Mouse (Mus musculus) c-Kit-positive CD71-negative TER-119-negative erythroid progenitor cells, embryonic 14.5 days (primary cell): ENCODE measurements at regions not wholly inside any gene's neighbourhood (a gene's known extent, or its start where the extent isn't known, plus 50 kb on each side); places are given as distances from the start of the nearest gene placed in this dataset.
A peak's percentile ranks its signal among the peaks of the same experiment; 100 is the strongest.

Experiments
- DNase-seq: peaks from one replicate; pipeline ENCODE4 v3.0.0-alpha.2; 2013; ENCODE audit warnings: low read depth

DNA sequence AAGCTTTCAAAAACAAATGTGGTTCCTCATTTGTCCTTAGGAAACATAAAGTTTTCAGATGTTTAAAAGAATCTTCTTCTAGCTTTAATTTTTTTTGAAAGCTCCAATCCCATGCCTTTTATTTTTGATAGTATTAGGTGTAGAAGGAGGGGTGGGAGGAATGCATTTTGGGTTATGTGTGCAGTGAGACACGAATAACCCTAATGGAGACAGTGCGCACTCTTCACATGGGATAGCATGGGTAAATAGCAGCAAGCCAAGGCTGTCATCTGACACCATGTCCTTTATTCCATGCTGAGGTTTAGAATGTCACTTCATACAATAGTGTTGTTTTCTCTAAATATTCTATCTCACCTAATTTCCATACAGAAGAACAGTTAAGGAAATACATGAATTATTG, 60.7 kb upstream of the Ifne start:
- DNase-seq, result no peak

DNA sequence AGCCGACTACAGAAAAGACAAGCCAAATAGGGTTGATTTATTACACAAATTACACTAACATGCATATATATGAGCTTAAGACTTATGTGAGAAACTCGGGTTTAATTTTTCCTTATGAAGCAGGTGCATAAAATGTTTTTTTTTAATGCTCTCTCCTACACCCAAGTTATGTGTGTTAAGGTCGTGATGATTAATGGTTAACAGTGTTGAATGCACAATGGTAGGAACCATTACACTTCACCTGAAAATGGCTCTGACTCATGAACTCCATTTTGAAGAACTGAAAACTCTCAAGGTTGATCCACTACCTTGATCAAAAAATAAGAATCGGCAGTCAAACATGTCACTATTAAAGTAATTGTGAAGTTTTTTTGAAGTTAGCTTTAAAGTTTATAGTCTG, 59.4 kb upstream of the Ifne start:
- no peak for DNase-seq

DNA sequence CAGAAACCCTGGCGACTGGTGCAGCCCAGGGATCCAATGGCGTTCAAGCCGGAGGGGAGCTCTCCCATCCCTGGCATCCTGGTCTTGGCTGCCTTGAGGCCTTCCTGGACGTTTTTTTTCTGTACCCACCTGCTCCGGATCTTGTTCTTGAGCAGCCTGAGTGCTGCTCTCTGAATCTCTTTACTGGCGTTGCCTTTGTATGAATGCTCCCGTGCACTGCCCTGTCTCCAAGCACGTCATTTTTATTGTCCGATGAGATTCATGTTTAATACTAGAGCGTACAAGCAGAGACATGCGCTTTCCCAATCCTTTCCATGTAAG, 58.7 kb upstream of the Ifne start:
- no peak for DNase-seq

DNA sequence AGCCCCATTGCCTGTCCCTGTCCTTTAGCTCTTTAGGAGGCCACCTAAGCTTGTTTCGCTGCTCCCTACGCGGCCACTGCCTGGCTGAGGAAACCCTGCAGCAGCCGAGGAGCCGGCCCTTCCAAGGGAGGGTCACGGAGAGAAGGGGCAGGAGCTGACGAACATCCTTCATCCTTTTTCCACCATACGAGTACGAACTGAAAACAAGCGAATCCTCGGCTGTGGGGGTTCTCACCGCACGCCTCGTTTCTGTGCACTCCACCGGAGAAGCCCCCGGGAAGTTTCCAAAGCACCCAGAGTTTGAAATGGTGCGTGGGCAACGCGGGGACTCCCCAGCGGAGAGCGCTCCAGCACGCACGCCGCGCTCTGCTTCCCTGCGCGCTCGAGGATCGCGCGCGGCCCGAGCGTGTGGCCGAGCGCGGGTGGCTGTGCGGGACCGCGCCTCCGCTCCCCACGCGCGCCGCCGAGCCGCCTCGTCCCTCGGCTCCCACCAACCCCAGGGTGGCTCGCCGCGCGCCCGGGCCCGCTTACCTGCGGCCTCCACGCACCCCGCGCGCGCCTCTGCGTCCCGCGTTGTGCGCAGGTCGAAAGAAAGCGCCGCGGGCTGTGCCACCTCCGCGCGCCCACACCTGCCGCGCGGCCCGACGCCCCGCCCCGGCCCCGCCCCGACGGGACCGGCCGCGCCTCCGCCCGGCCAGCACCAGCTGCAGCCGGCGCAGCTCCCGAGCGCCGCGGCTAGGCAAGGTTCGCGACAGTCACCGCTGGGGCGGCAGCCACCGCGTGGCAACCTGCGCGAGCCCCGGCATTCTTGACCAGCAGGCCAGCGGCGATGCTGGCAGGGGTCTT, 58.1 kb upstream of the Ifne start:
- peak; percentile 30 for DNase-seq

GRCm38 (mm10) chr4:88936976-88937375, 57.0 kb upstream of the Ifne start:
- no peak for DNase-seq

GRCm38 (mm10) chr4:88935901-88936300, 55.9 kb upstream of the Ifne start:
- no peak for DNase-seq

GRCm38 (mm10) chr4:88935316-88935715, 55.3 kb upstream of the Ifne start:
- no peak for DNase-seq

GRCm38 (mm10) chr4:88934266-88935025, 54.4 kb upstream of the Ifne start:
- no peak for DNase-seq

DNA sequence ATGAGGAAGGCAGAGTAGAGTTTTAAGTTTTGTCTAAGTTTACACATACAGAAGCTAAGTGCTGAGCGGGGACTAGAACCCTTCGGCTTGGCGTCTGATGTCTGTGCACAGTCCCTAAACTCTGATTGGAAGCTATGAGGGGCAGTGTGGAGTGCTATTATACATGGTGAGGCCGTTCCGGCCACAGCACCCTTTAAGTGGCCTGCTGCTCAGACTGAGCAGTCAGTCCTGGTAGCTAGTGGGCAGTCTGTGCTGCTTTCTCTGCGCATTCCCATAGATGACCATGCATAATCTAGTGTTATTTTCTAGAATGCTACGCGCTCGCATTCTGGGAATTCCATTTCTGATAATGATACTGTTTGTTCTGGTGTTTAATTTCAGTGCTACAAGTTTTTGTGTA, 51.2 kb upstream of the Ifne start:
- DNase-seq, result no peak
